Mouse (Mus musculus) heart, postnatal 10 days (tissue): ENCODE data around the gene Slamf9. TPM values are rescaled to one million over a fixed set of nuclear protein-coding genes. Genes with fewer than 3 reads are reported as not detected.
A peak's percentile ranks its signal among the peaks of the same experiment; 100 is the strongest.

Experiments
- DNase-seq, 2 experiments: peaks; one replicate each; pipeline ENCODE4 v3.0.0; 2021
- intact Hi-C: fragments of 180-260 bp; cut with DNase I; formaldehyde crosslinking; loops from one replicate; pipeline ENCODE4 v1.15.1; 2025
- total RNA-seq, 2 experiments: library from RNA; stranded (reverse); gene quantifications; 2 replicates each; pipeline ENCODE4 v1.2.3; 2021

Slamf9 gene
- total RNA-seq, 2 experiments from 2014 or later, result 1.3 to 1.4 TPM

DNA sequence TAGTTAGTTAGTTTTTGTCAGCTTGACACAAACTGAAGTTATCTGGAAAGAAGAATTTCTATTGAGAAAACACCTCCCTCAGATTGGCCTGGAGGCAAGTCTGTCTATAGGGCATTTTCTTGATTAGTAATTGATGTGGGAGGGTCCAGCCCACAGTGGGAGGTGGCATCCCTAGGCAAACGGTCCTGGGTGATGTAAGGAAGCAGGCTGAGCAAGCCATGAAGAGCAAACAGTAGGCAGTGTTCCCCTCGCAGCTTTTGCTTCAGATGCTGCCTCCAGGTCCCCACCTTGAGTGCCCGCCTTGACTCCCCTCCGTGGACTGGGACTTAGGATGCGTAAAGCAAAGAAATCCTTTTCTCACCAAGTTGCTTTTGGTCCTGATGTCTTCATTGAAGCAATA is 34.1 kb downstream of the Slamf9 start:
- intact Hi-C loops, result loop anchor here (10.0 kb wide), 1 partner anchor 304 kb away; the partner anchor contains the start of gene Pea15a
- DNase-seq, result no peak

DNA sequence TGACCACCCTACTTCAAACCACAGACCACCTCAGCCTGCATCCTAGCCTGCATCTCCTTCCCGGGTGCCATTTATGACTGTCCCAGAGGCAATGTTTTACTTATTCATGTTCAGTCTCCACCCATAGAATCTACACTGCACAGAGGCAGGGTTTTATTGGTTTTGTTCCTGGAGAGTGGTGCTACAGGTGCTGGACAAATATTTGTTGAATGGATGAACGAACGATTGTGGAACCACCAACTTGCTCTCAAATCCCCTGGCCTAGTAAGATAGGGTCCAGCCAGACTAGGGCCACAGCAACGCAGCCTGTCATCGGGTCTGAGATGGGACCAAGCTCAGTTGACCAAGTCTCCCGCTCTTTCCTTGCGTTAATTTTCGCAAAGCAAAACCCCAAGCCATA is 34.8 kb downstream of the Slamf9 start:
- intact Hi-C loops, result loop anchor here (10.0 kb wide), 1 partner anchor 305 kb away; the partner anchor contains the start of gene Pea15a
- DNase-seq, result no peak

DNA sequence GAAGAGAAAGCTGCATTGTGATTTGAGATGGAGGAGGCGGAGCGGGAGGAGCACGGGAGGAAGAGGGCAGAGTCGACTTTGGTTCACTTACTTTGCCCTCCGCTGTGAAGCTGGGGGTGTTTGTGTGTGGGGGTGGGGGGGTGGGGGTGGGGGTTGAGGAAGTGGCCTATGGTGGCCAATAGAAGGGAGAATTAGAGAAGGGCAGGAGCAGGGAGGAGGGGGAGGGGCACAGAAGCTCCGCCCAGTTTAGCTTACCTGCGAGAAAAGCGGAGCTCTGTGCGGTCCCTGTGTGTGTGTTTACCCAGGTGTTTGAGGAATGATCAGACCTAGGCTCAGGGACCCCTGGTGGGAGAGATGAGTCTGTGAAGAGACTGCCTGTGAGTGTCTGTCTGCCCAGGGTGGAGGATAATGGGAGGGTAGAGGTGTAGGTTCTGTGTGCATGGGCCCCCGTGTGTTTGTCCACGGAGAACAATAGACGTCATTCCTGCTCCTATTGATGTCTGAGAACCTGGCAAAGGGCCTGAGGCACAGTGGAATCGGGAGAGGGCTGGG is 35.3 kb downstream of the Slamf9 start:
- no peak for DNase-seq
- intact Hi-C loops, result no loop called here

DNA sequence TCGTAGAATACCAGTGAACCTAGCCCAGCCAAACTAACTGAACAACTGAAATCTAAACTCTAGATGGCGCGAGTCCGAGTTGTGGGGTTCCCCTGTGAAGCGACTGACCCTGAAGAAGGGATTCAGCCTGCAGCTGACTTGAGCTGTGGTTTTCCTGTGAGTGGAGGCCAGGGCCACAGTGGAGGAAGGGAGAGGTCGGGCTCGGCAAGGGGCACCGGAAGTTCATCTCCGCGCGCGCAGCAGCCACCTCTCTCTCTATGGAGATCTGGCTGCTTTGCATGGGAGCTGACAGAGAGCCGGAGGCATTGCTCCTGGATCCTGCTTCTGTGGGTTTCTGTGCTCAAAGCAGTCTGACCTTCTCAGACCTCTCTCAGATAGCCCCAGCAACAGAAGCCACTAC is 37.8 kb downstream of the Slamf9 start:
- DNase-seq, result peak; percentile 79 to 81

DNA sequence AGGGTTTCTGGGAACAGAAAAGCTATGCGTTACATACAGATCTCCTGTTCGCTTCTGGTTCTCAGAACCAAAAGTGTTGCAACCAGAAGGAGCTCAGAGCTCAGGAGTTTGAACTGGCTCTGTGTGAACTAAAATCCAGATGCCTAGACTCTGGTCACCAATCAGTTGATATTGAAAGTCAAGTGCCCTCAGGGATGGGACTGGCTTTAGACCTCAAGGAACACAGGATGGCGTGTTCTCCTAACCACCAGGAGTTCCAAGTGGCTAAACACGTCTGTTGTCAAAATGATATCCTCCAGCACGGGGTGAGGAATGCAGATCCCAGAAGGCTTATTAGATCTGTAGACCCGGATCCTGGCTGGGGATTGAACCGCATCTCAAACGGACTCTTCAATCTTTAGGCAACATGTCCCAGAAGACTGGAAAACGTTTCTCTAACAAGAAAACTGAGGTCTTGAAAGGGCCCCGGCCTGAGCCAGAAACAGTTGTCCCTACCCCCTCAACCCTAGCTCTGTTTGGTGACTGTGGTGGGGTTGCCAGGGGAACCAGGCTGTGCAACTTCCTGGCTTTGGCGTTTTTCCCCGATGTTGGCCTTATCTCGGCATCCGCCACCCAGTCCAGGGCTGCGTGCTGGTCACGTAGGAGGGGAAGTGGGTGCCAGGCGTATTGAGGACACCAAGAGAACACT is 38.5 kb downstream of the Slamf9 start:
- DNase-seq, result peak; percentile 81 to 84
- intact Hi-C loops, result no loop called here

More for the DNA sequence above, 37.8 kb downstream of the Slamf9 start:
- intact Hi-C loops, result no loop called here

DNA sequence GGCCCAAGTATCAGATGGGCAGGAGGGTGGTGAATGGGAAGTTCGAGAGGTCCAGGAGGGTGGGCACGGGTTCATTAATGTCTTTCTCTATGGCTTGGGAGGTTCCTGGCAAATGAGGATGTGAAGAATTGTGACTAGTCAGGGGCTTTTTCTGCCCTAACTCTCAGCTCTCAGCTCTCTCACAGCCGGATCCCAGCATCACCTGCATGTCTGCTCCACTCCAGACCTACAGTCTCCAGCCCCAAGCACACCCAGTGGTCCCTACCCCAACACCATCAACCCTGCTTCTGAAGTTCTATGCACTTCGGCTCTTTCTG is 39.0 kb downstream of the Slamf9 start:
- intact Hi-C loops, result no loop called here
- no peak for DNase-seq

DNA sequence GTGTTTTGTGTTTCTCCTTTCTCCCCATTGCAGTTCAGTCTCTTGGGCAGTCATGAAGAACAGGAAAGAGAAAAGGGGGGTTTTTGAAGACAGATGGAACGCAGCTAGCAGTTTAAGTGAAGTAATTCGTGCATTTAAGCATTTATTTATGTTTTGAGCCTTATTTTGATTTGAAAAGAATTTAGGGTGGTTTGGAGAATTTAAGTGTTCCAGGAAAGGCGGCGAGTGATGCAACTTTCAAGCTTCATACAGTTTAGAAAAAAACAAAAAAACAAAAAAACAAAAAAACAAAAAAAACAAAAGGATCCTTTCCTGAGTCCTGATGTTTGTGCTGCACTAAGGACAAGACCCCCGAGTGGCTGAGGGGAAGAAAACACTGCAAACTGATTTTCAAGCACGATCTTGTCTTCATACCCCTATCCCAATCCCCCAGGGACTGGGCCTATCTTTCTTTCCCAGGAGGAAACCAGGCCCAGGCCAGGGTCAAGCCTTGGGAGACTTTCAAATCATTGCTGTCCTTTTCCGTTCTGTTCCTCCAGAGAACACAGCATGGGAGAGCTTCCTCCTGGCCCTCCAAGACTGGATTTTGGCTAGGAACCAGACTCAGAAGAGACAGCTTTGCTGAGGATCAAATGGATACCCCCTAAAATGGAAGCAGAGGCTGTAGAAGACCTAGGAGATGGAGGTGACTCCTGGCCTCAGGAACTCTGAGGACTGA is 39.6 kb downstream of the Slamf9 start:
- intact Hi-C loops, result no loop called here
- DNase-seq, result peak; percentile 44 to 52

DNA sequence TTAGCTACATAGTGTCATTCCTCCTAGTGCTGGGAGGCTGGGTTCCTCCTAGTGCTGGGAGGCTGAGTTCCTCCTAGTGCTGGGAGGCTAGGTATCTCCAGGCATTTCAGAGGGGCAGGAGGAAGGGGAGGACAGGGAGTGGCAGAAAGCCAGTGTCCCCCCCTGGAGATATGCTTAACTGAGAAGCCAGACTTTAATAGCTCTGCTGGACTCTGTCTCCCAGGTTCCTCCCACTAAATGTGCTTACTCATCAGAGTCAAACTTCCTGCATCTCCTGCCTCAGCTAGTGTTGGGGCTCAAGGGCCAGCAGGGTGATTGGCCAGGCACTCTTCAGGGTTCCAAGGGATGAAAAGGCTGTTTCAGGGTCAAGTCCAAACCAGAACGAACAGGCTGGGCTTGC is 40.2 kb downstream of the Slamf9 start:
- no peak for DNase-seq
- intact Hi-C loops, result no loop called here

DNA sequence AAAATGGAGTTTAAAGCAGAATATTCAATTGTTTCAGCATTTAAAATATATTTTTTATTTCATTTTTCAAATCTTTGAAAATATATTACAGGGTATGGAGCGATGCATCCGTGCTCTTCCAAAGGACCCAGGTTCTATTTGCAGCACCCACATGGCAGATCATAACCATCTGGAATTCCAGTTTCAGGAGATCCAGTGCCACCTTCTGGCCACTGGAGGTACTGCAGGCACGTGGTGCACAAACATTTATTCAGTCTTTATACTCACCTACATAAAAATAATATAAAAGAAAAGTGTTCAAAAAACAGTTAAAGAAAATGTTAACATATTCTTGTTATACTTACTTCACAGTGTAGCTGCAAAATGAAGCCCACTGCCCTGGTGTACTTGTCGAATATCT is 42.9 kb downstream of the Slamf9 start:
- intact Hi-C loops, result no loop called here
- DNase-seq, result no peak

DNA sequence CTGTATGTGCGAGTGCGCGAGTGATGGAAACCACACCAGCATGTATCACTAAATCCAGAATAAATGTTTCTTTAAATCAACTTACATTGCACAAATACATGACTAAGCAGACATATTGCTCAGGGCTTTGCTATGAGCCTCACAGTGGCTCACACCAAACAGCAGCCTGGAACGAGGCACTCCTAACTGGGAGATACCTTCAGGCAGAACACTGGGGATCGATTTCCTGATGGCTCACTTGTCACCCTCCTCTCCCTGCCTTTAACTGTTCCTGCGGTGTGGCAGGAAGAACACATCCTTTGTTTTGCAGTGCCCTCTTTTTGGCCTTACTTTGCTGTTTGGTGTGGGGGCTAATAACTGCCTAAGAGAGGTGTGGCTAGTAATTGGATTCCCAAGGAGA is 44.5 kb downstream of the Slamf9 start:
- DNase-seq, result no peak
- intact Hi-C loops, result no loop called here

DNA sequence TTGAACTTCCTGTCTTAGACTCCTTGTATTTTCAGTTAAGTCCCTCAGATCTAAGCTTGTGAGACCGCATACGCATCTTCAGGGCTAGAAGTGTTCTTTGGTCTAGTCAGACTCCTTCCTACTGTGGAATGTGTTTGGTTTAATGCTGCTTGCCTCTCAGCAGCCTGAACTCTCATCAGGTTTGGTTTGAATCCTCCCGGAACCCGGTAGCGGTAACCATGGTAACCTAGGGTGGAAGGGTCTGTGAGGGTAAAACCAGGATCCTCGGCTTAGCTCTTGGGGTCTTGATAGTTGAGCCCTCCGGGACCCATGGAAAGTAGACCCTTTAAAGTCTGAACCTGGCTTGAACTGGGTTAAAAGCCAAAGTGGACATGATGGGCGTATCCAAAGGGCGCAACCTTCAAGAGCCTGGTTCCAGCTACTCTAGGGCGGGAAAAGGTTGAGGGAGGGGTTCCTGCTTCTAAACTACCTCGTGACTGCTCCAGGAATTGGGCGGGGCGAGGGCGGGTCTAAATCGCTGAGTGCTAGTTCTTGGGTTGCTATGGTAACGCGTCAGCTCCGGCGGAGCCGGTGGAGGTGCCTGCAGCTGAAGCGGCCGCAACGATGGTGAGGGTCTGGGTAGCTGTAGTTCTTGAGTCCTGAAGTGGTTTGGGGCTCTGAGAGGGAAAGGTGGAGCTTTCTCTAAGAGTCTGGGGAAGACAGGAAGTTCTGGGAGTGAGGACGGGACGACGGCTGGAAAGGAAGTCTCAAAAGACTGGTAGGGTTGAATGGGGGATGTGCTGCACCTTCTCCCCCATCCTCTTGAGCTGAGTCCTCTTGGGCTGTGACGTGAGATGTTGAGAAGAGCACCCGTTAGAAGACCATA is 45.6 kb downstream of the Slamf9 start, which contains the start of gene Cfap45:
Cfap45 (plus strand) TSS at position 226 of the 865 bp plus-strand sequence.
- intact Hi-C loops, result no loop called here
- peak; percentile 83 to 87 for DNase-seq

DNA sequence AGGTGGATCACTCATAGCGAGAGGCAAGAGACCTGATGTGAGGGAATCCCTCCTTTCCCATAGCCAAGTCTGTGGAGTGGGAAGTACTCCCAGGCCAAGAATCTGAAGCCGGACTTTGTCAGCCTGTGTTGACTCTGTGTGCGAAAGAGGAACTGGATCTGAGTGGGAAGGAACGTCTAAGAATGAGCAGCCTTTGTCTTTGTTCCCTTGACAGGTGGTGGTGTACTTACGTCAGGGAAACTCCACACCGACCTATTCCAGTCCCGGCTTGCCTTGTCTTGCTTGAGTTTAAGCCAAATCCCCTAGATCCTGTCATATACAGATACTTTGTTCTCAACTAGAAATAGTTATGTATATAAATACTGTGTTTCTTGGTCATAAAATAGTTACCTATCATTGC is 47.4 kb downstream of the Slamf9 start:
- no peak for DNase-seq
- intact Hi-C loops, result no loop called here

DNA sequence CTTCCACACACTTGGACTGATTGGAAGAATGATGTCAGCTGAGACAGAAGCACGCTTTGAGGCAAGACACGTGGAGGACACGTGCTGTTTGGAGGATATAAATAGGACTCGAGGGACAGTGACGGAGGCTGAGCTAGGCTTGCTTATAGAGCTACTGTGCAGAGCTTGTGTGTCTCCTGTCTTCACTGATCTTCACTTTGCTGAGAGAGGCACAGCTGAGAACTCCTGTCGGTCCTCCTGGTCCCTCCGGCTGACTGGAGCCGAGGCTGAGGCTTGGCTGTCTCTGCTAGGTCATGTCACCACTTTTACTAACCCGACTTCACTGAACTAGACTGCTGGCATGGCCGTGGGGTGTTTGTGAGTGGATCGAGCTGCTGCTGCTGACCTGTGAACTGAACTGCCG is 48.5 kb downstream of the Slamf9 start:
- peak; percentile 61 to 62 for DNase-seq
- intact Hi-C loops, result no loop called here

DNA sequence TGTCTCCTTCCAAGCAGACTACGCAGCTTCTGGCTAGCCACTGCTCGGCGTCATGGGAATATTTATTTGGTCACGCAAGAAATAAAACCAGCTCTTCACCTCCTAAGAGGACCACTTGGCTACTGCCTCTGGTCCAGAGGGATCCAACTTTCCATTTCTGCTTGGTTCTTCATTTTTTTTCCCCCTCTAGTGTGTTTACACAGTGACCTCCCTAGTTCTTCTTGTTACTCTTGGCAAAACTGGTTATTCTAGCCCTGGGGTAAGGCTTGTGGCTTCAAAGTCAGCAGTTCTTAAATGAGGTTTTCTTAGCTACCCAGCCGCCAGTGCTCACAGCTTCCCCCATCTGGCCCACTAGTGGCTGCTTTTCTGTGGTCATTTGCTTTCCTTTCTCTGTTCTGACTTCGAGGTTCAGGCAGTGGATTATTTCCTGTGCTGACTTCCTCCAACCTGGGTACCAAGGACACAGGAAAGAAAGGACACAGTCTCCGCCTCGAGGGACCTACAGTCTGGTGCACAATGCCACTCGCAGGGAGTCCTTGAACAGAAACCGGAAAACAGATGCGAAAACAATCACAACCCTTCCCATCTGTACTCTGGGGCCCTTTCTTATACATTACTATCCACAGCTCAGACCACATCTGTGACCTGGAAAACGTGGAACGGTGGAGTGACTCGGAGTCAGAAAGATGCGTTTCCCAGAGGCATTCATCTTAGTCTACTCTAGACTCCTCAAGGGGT is 50.0 kb downstream of the Slamf9 start:
- peak; percentile 73 for DNase-seq
- intact Hi-C loops, result loop anchor here (1.0 kb wide), 1 partner anchor 24 kb away; no protein-coding TSS in a partner anchor

DNA sequence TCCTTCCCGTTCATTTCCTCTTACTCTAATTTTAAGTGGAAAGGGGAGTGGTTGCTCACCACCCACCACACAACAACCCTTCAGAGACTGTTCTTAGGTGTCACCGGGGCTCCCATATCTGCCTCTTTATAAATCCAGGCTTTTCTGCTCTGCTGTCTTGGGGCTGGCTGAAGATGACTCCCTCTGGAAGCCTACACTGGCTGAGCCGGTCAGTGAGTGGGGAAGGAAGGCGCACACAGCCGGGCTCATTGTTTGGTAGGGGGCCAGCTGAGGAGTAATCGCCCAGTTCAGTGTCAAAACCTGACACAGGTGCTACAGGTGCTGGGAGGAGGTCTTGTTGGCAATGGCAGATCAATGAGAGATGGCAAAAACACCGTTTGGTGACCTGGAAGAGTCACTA is 50.8 kb downstream of the Slamf9 start:
- intact Hi-C loops, result loop anchor here (1.0 kb wide), 1 partner anchor 25 kb away; no protein-coding TSS in a partner anchor

DNA sequence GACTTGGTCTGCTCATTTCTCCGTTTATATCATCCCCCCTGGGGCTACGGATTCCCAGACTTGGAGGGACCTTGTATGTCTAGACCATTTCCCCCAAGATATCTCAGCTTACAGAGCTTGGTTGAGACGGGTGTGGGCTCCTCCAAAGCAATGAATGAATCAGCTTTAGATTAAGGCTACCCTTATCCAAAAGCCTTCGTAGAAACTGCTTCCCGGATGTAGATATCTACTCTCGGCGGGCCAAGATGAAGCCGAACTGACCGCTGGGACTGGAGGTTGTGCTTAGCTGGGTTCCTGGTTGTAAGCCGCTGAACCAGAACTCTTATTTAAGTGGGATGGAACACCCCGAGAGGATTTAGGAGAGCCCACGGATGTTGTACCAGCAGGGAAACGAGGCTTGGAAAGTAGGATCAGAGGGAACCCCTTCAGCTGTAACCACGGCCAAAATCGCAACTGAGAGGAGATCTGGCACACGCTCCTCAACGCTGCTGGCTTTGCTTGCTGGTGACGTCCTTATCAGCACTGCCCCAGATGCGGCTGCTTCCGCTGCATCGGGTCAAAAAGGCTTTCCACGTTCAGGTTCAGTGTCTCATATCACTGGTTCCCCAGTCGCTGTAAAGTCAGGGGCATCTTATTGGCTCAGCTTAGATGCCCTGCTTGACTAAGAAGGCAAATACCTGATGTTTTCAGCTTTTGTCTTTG is 51.4 kb downstream of the Slamf9 start:
- intact Hi-C loops, result no loop called here
- DNase-seq, result peak; percentile 71 to 80

More for the DNA sequence above, 50.8 kb downstream of the Slamf9 start:
- DNase-seq, result no peak

DNA sequence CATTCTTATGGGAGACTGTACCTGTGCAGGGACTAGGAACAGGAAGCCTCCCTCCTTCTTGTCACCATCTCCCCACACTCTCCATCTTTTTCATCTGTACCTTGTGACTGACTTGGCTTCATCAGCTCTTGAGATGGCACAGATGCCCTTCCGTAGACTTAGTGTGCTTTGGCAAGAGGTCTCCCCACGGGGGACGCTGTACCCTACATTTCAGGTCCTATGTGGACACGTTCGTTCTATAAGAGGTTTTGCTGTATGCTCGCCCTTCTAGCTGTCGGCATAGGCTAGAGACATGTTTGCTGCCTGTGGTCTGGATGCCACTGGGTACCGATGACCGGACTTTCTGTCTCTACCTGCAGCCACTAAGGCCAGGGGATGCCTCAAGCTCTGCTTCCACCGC is 52.3 kb downstream of the Slamf9 start:
- intact Hi-C loops, result no loop called here
- no peak for DNase-seq
